Mouse (Mus musculus) E14TG2a.4 (cell line): ENCODE measurements around the gene Adarb2.

ENCODE experiments used
- CTCF ChIP-seq: conservative IDR thresholded peaks from 2 replicates; pipeline ENCODE4 v1.5.1; 2014; ENCODE audit warnings: low read length
- NANOG ChIP-seq: IDR thresholded peaks from 2 replicates; pipeline ENCODE4 v1.6.1; 2014; ENCODE audit warnings: borderline replicate concordance, low read length, mixed read lengths
- POU5F1 ChIP-seq: IDR thresholded peaks from 2 replicates; pipeline ENCODE4 v1.6.1; 2014; ENCODE audit warnings: low read length, borderline replicate concordance

DNA sequence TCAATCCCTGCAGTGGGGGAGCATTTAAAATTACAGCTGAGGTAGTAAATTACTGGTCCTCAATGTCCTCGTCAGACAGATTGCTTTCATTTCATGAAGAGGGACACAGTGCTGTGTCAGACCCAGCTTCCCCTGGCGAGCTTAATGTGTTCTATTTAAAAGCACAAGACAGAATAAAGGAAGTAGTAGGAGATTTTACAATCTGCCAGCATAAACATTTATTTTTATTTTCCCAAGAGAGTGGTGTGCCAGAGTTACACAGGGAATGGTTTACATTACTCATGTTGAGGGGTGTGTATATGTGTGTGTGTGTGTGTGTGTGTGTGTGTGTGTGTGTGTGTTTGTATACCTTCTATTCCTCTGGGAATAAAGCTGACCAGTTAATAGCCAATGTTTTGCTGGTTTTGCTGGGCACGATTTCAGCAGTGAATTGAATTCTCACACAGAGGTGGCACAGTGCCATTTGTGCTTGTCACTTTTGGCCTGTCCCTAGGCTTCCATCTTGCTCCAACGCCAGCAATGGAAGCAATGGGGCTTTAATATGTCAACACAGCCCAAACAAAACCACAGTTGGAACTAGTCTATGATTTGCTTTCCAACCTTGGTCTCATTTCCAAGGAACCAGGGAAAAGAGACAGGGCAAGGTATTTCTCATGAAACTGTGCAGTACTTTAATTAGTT, 282.1 kb downstream of the Adarb2 start:
- TF ChIP-seq CTCF (no peak), NANOG (no peak), POU5F1 (no peak)
